Mouse (Mus musculus): ENCODE results near the gene Chgb.

The Chgb gene

GRCm38 (mm10) chr2:132780978-132781377 is at the start of gene Chgb:
TSS of gene Chgb (plus strand) at chr2:132781278.
- no peak for DNase-seq

GRCm38 (mm10) chr2:132732940-132733339 is 48.1 kb upstream of the Chgb start:
- DNase-seq = no peak

DNA sequence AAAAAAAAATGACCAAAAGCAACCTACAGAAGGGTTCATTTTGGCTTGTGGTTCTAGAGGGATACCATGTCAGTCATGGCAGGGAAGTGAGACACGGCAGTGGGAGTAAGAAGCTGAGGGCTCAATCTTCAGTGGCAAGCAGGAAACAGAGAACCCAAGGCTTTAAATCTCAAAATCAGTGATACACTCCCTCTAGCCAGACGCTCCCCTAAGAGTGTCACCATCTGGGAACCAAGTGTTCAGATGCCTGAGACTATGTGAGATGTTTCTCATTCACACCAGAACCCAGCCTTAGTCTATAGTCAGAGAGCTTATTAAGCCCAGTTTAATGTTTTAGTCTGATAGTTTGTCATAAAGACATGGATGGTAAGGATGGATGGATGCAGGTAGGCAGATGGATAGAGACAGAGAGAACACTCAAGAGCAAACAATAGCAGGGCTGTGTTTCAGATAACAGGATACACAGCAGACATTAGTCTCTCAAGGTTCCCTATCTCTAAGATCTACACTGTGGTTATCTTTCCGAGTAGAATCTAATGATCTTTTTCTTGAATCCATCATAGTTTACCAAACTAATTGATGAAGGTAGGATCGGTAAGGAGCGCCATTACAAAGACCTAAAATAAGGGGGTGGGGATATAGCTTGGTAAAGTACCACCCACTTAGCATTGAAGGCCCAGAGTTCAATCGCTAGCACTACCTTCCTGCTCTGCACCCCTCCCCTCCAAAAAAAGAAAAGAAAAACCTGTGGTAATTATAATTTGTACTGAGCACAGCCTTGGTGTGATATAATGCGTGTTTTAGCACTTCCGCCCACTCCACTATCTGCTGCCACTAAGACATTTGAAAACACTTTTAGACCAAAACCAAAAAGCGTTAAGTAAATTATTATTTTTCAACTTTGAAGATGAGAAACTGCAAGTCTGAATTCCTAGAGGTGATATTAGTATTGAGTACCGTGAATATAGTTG is 47.2 kb upstream of the Chgb start:
- DNase-seq = no peak

- peak; percentile 90 for DNase-seq
Observed at GRCm38 (mm10) chr2:132738816-132739432, 42.2 kb upstream of the Chgb start.

- peak; percentile 51 for DNase-seq
Observed at GRCm38 (mm10) chr2:132741862-132742347, 39.2 kb upstream of the Chgb start.

DNA sequence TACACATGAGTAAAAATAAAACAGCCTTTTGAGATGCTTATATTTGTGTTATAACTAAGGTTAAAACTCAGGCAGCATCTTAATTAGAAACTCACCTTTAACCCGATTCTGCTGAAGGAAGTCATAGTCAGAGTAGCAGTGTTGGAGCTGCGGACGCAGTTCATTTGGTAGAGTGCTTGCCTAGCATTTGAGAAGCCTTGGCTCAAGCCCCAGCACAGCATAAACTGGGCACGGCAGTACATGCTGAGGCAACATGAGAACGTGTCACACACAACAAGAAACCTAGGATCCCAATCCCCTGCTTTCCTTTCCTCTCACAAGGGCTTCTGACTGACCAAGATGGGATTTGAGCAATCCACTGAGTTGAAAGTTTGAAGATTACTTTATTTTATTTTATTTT is 36.2 kb upstream of the Chgb start:
- DNase-seq = peak; percentile 65

GRCm38 (mm10) chr2:132746108-132746507 is 35.0 kb upstream of the Chgb start:
- no peak for DNase-seq

- DNase-seq = peak; percentile 85
Observed at GRCm38 (mm10) chr2:132750726-132751125, 30.4 kb upstream of the Chgb start.

DNA sequence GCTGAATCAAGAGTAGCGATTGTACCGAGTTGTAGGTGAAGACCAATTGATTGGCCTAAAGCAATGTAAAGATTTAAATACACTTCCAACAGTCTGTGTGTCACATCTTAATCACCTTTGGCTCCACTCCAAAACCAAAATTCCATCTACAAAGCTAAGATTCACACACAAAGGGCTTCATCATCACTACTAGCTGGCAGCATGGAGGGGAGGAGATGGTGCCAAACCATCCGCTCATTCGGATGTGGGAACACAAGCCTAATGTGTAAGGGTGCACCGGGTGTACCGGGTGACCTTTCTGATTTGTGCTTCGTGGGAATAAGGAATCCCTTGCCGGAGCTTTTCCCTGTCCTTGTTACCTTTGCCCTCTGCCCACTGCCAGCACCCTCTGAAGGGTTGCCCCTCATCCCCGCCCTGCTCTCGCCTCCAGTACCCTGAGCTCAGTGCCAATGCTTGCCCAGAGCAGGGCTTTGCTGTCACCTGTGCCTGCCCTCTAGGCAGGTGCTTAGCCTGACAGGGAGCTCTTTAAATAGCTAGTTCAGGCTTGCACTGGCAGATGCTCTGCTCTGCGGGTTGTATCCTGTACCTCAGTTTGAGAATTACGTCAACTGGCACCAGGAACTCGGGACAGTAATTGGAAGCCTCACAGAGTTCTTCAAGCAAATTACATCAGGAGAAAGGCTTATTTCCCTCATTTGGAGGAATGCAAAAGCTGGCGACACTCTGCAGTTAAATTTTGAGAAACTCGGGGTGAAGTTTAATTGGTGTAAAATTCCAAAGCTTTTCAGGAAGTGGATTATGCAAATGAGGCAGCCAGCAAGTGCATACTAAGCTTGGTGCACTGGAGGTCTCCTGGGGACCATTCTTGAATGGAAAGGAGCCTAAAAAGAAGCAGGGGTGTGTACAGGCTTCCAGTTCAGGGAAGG is 29.7 kb upstream of the Chgb start:
- DNase-seq = peak; percentile 98

DNA sequence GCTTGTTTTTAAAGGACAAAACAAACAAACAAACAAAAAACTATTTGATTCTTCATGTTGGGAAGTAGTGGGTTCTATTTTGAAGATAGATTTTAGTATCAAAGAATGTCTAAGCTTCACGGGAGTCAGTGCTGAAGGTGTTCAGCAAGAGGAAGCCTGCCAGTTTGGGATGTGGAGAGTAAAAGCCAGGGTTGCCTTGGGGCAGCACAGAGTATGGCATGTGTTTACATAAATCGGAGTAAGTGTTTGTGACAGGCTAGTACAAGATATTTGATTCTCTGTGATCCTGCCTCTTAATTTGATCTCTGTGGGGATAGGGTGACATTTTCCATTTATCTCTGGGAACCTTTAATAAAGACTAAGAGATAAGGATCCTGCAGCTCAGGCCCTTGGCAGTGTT is 28.7 kb upstream of the Chgb start:
- DNase-seq = peak; percentile 68

DNA sequence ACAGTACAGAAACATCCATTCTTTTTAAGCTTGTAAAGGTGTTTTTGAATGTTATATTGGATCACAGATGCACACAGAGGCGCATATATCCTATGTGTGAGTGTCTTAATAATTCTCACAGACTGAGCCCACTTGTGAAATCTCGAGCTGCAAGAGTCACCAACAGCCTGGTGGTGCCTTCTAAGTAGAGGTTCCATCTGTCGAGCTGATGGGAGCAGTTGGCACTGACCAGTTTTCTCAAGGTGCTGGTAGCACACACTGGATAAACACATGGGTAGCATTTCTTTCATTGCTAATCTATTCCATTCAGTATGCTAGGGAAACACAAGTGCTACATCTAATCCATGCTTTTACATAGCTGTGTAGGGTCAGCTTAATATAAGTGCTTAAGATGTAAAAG is 27.9 kb upstream of the Chgb start:
- DNase-seq = peak; percentile 77

GRCm38 (mm10) chr2:132757911-132758310 is 23.2 kb upstream of the Chgb start:
- DNase-seq = no peak

GRCm38 (mm10) chr2:132770822-132771221 is 10.3 kb upstream of the Chgb start:
- no peak for DNase-seq

DNA sequence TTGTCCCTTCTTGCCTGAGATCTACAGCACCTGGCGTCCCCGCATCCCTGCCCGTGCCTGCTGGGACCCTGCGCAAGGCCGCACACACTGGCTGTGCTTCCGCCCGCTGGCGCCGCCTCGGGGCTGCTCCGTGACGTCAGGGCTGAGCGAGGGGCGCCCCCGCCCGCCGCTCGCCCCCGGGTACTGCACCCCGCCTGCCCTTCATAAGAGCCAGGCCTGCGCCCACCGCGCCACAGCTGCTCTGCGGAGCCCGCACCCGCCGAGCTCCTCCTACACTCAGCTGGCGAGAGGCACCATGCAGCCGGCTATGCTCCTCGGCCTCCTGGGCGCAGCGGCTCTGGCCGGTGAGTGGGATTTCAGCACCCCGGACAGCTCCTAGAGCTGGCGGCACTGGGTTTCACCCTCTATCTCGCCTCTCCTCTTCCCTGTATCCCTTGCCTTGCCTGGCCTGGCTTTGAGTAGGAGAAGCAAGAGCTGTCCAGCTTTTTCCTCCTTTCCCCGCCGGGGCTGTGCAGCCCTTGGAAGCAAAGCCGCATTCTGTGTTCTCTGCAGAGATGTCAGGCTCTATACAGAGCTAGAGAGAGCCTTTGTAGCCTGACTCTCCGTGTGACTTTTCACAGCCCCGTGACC is 476 bp downstream of the Chgb start:
- DNase-seq = peak; percentile 89

DNA sequence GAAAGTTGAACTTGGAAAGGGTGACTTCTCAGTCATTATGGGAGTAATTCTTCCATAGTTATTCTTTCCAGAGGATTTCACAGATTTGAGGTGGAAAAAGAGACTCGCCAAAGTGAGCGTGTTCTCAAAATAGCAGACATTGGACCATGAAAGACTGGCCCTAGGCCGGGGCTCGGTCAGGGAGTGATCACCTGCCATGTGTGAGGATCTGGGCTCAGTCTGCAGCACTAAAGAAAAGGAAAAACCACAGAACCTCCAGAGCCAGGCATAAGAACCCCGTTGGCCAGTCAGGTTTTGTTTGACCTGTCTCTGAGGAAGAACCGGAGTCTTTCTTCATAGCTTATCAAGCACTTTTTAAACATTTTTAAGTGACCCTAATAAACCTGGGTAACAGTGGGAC is 3.0 kb downstream of the Chgb start:
- DNase-seq = peak; percentile 86

DNA sequence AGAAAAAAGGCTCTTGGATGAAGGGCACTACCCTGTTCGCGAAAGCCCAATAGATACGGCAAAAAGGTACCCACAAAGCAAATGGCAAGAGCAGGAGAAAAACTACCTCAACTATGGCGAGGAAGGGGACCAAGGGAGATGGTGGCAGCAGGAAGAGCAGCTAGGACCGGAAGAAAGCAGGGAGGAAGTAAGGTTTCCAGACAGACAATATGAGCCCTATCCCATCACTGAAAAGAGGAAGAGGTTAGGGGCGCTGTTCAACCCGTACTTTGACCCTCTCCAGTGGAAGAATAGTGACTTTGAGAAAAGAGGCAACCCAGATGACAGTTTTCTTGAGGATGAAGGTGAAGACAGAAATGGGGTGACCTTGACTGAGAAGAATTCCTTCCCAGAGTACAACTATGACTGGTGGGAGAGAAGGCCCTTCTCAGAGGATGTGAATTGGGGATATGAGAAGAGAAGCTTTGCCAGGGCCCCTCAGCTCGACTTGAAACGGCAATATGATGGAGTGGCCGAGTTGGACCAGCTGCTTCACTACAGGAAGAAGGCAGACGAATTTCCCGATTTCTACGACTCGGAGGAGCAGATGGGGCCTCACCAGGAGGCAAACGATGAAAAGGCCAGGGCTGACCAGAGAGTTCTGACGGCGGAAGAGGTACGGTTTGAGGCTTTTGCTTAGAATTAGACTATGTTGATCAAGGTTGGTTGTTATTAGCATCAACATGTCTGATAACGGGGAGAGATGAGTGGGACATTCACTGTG is 12.5 kb downstream of the Chgb start:
- peak; percentile 89 for DNase-seq

DNA sequence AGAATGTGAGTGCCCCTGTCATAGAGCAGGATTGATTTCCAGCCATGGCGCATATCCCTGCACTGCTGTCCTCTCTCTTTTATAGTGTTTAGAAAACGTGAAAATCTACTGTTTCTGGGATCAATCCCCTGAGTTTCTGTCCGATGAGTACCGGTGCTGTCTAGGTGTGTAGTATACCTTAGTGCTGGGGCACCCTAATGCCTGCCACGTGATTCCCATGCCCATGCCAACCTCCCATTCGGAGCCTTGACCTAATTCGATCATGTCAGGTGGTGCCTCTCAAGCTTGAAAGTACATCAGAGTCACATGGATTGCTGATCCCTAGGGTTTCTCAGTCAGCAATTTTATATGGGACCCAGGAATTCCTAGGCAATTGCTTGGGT is 13.1 kb downstream of the Chgb start:
- DNase-seq = peak; percentile 65

- no peak for DNase-seq
Observed at GRCm38 (mm10) chr2:132802976-132803375, 21.9 kb downstream of the Chgb start.

GRCm38 (mm10) chr2:132815608-132816314 is 34.7 kb downstream of the Chgb start, which contains the start of the genes Trmt6 and Mcm8:
TSS of gene Trmt6 (minus strand) at chr2:132816055.
TSS of gene Mcm8 (plus strand) at chr2:132816141.
- DNase-seq = peak; percentile 90

DNA sequence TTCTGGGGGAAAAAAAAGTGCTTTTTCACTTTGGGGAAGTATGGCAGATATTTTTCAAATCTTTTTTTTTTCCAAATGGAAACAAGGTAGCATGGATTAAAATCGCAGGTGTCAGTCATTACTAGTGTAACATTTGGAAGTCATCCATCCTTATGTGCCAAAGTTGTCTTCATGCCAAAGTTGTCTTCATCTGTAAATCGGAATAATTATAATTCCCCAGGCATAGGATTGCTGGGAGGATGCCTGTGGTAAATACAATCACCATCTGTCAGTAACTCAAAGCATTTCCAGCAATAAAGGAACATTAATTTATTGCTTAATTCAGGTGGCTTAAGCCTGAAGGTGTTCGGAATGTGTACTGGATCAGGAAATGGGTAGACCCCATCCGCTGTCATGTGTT is 60.0 kb downstream of the Chgb start:
- DNase-seq = peak; percentile 68
